Mouse (Mus musculus): Measurements from ENCODE around the gene Hbb-bh1.
"Not testable (repeated sequence)": the region's sequence is repeated elsewhere in the genome, so short reads cannot be mapped to it uniquely, and the experiment has no call there.

DNA sequence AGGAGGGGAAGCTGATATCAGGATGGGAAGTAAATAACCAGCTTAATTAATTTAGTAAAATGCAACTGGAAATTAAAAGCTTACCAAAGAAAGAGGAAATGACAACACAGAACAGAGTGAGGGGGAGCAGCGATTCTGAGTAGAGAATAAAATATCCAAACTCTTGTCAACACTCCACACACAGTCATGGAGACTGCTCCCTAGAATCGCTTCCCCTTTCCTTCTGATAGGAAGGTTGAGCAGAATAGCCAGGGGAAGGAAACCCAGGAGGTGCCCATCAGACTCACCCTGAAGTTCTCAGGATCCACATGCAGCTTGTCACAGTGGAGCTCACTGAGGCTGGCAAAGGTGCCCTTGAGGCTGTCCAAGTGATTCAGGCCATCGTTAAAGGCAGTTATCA, 29.8 kb downstream of the Hbb-bh1 start:
- not testable (repeated sequence) for TF ChIP-seq HCFC1 (IDR thresholded peaks at IDR 0.05; ENCODE audit: low read depth, low read length); CTCF (IDR thresholded peaks at IDR 0.05 in 2 of 3, conservative IDR thresholded peaks at IDR 0.05 in 1 of 3; ENCODE audit: control insufficient read depth in 1 of 3, insufficient read depth in 1 of 3, low read depth in 2 of 3, low read length in 3 of 3, poor library complexity in 1 of 3, severe bottlenecking in 1 of 3); POLR2A (IDR thresholded peaks at IDR 0.05; ENCODE audit: control insufficient read depth in 1 of 2, insufficient read depth in 1 of 2, low read depth in 1 of 2, low read length in 2 of 2, poor library complexity in 1 of 2); MXI1 (IDR thresholded peaks at IDR 0.05; ENCODE audit: low read depth, low read length); POLR2AphosphoS2 (IDR thresholded peaks at IDR 0.05; ENCODE audit: low read length)
